Mouse (Mus musculus): ENCODE measurements around the gene Creb5. TPM values are rescaled to one million over a fixed set of nuclear protein-coding genes. Genes with fewer than 3 reads are reported as not detected.

Creb5 gene
- polyA plus RNA-seq (2012; rRNA removed) = 1.5 and 1.9 TPM in 2 replicates

DNA sequence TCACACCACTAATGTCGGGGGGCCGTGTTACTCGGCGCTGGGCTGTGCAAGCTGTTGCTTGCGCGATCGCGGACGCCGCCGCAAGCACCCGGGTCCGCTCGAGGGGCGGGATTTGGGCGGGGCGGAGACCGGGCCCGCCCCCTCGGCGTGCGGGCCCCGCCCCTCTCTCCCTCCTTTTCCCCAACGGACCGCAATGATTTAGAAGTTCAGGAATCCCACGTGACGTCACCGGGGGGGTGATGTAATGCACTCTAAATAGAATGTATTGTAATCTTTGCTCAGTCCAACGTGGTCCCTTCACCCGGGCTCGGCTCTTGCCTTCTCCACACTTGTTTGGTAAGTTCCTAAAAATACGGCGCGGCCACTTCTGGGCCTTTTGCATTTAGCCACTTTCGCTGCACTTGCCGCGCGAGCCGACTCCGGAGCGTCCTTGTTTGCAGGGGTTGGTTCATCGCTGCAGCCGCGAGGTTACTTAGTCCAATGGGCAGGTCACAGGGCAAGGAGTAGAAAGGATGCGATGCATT, at the start of gene Creb5:
Gene Creb5 (plus strand): TSS at position 233 of the 524 bp plus-strand sequence.

Other genes with a start within 250 kb of the Creb5 start
- gene Jazf1, start 218.6 kb upstream of the Creb5 start, polyA plus RNA-seq (2012; rRNA removed) = 38.6 and 42.4 TPM in 2 replicates